Mouse (Mus musculus): ENCODE measurements around the gene Atad1. TPM values are rescaled to one million over a fixed set of nuclear protein-coding genes. Genes with fewer than 3 reads are reported as not detected.

Atad1 gene
- polyA plus RNA-seq, 1 experiment = 10.4 TPM

GRCm38 (mm10) chr19:32626768-32627331 lies 112.7 kb downstream of the Atad1 start:
- H3K4me3 ChIP-seq (ENCODE audit: insufficient read depth, poor library complexity, severe bottlenecking) = no peak overlapping the region
- TF ChIP-seq MYOG (IDR thresholded peaks at IDR 0.05; ENCODE audit: control insufficient read depth, extremely low read depth, insufficient read length) = no peak
- no peak for TF ChIP-seq MYOD1 (IDR thresholded peaks at IDR 0.05; ENCODE audit: control insufficient read depth, insufficient read length, low read depth)
- TF ChIP-seq USF1 (IDR thresholded peaks at IDR 0.05; ENCODE audit: low read depth) = no peak
- TF ChIP-seq FOSL1 (IDR thresholded peaks at IDR 0.05; ENCODE audit: insufficient read depth, low read length, poor library complexity, severe bottlenecking) = no peak
- no peak for TF ChIP-seq CTCF (IDR thresholded peaks at IDR 0.05; ENCODE audit: control insufficient read depth, insufficient read depth, insufficient read length)
- TF ChIP-seq CEBPB (IDR thresholded peaks at IDR 0.05; ENCODE audit: low read depth) = no peak
- no peak for TF ChIP-seq MAX (IDR thresholded peaks at IDR 0.05)
- no peaks in the 10 kb centered on the region for H3K36me3 ChIP-seq (ENCODE audit: control insufficient read depth, insufficient read depth)
- no peaks in the 10 kb centered on the region for H3K27me3 ChIP-seq (ENCODE audit: control insufficient read depth, insufficient read depth, insufficient read length)
- no peaks in the 10 kb centered on the region for H3K79me2 ChIP-seq (ENCODE audit: control insufficient read depth, insufficient read depth)
- H3K79me3 ChIP-seq (ENCODE audit: low read depth) = no peaks in the 10 kb centered on the region
- no peak overlapping the region for H3ac ChIP-seq (ENCODE audit: control insufficient read depth, insufficient read length, low read depth)

GRCm38 (mm10) chr19:32622142-32622541 lies 117.4 kb downstream of the Atad1 start:
- no peaks in the 10 kb centered on the region for H3K27me3 ChIP-seq (ENCODE audit: control insufficient read depth, insufficient read depth, insufficient read length)
- no peaks in the 10 kb centered on the region for H3K79me3 ChIP-seq (ENCODE audit: low read depth)
- H3K4me3 ChIP-seq (ENCODE audit: insufficient read depth, poor library complexity, severe bottlenecking) = no peak overlapping the region
- H3K36me3 ChIP-seq (ENCODE audit: control insufficient read depth, insufficient read depth) = no peaks in the 10 kb centered on the region
- H3K79me2 ChIP-seq (ENCODE audit: control insufficient read depth, insufficient read depth) = no peaks in the 10 kb centered on the region
- TF ChIP-seq CTCF (IDR thresholded peaks at IDR 0.05; ENCODE audit: control insufficient read depth, insufficient read depth, insufficient read length) (no peak), FOSL1 (IDR thresholded peaks at IDR 0.05; ENCODE audit: insufficient read depth, low read length, poor library complexity, severe bottlenecking) (no peak), MAX (IDR thresholded peaks at IDR 0.05) (no peak), MYOG (IDR thresholded peaks at IDR 0.05; ENCODE audit: control insufficient read depth, extremely low read depth, insufficient read length) (no peak), MYOD1 (IDR thresholded peaks at IDR 0.05; ENCODE audit: control insufficient read depth, insufficient read length, low read depth) (no peak), CEBPB (IDR thresholded peaks at IDR 0.05; ENCODE audit: low read depth) (no peak), USF1 (IDR thresholded peaks at IDR 0.05; ENCODE audit: low read depth) (no peak)
- no peak overlapping the region for H3ac ChIP-seq (ENCODE audit: control insufficient read depth, insufficient read length, low read depth)

Other genes starting within 250 kb of the Atad1 start
- gene Papss2, start 144.0 kb downstream of the Atad1 start, polyA plus RNA-seq (2012; fragmentation: generic; extraction: Trizol) = 0.29 TPM
- 9.6 TPM for gene Pten, start 17.7 kb upstream of the Atad1 start, polyA plus RNA-seq (2012; fragmentation: generic; extraction: Trizol)

Measured in C2C12 (cell line).